Mouse (Mus musculus): ENCODE measurements around the gene Kirrel3.

GRCm38 (mm10) chr9:34603750-34604149, 118.1 kb downstream of the Kirrel3 start:
- TF ChIP-seq CTCF (IDR thresholded peaks at IDR 0.05; ENCODE audit: low read depth, low read length) (no peak), POLR2A (IDR thresholded peaks at IDR 0.05; ENCODE audit: borderline replicate concordance, low read depth, low read length) (no peak)
